Mouse (Mus musculus) G1E (cell line): ENCODE measurements around the gene Twistnb. TPM values are rescaled to one million over a fixed set of nuclear protein-coding genes. Genes with fewer than 3 reads are reported as not detected.

Experiments
- ATAC-seq: 2 replicates; pipeline ENCODE4 v1.8.0; 2016; ENCODE audit warnings: mild to moderate bottlenecking; ENCODE audit not compliant: insufficient number of reproducible peaks, poor library complexity, low FRiP score, severe bottlenecking; ENCODE audit errors: extremely low read depth
- DNase-seq: peaks from one replicate; pipeline ENCODE4 v3.0.0; 2012; ENCODE audit warnings: low spot score
- H3K27me3 ChIP-seq: 2 replicates; pipeline ENCODE4 v1.6.1; 2012; ENCODE audit warnings: mild to moderate bottlenecking, low read length, inconsistent platforms; ENCODE audit not compliant: insufficient read depth
- H3K36me3 ChIP-seq: replicated peaks from 2 replicates; pipeline ENCODE3; 2012; ENCODE audit warnings: mild to moderate bottlenecking, inconsistent platforms
- H3K4me1 ChIP-seq: 2 replicates; pipeline ENCODE4 v1.6.1; 2012; ENCODE audit warnings: low read depth, low read length, inconsistent platforms, mixed read lengths; ENCODE audit not compliant: insufficient read depth
- H3K4me3 ChIP-seq: 2 replicates; pipeline ENCODE4 v1.5.1; 2012; ENCODE audit warnings: low read depth, mild to moderate bottlenecking, inconsistent platforms, low read length, moderate library complexity, mixed read lengths
- H3K9me3 ChIP-seq: replicated peaks from 2 replicates; pipeline ENCODE4 v1.6.1; 2012; ENCODE audit warnings: inconsistent platforms
- CTCF ChIP-seq: IDR thresholded peaks from 2 replicates; pipeline ENCODE4 v1.5.1; 2012; ENCODE audit warnings: low read depth, low read length, inconsistent platforms, mixed read lengths
- GATA1 ChIP-seq: IDR thresholded peaks from 2 replicates; pipeline ENCODE4 v1.6.1; 2012; ENCODE audit warnings: borderline replicate concordance, low read length, inconsistent platforms, mixed read lengths
- GATA2 ChIP-seq: IDR thresholded peaks from 2 replicates; pipeline ENCODE4 v1.6.1; 2012; ENCODE audit warnings: low read depth, low read length, inconsistent platforms, borderline replicate concordance
- POLR2AphosphoS5 ChIP-seq: IDR thresholded peaks from 2 replicates; pipeline ENCODE4 v1.6.1; 2012; ENCODE audit warnings: low read depth, low read length, inconsistent platforms; ENCODE audit not compliant: insufficient replicate concordance
- TAL1 ChIP-seq: conservative IDR thresholded peaks from 2 replicates; pipeline ENCODE4 v1.6.1; 2012; ENCODE audit warnings: low read depth, low read length, inconsistent platforms, mixed read lengths
- polyA plus RNA-seq: library from polyadenylated mRNA; stranded (reverse); fragments of >175 nt; gene quantifications from 2 replicates; pipeline ENCODE4 v1.2.3, GENCODE M21; 2012
- total RNA-seq, 2 experiments: library from RNA; stranded (forward) in 1 of 2; stranded (reverse) in 1 of 2; fragments of 200-1000 nt in 1 of 2; fragments of >200 nt in 1 of 2; fragmentation: Nextera tagmentation in 1 of 2; gene quantifications; 2 replicates each; pipeline ENCODE4 v1.2.3; 2014 to 2017

The Twistnb gene
- total and polyA plus RNA-seq, 3 experiments: 11.5 to 95.0 (median 71.5) TPM

GRCm38 (mm10) chr12:33405398-33406026 is 23.9 kb upstream of the Twistnb start:
- H3K36me3 ChIP-seq: no peaks in the 10 kb centered on the region
- TF ChIP-seq TAL1 (no peak), GATA1 (no peak), POLR2AphosphoS5 (no peak)
- DNase-seq (no peak), ATAC-seq (no peak)
- H3K4me3 ChIP-seq: no peak overlapping the region
- no peaks in the 10 kb centered on the region for H3K4me1 ChIP-seq
- no peaks in the 10 kb centered on the region for H3K9me3 ChIP-seq
- H3K27me3 ChIP-seq: peaks cover 10% of the 10 kb centered on the region

GRCm38 (mm10) chr12:33411580-33412151 is 17.8 kb upstream of the Twistnb start:
- no peaks in the 10 kb centered on the region for H3K36me3 ChIP-seq
- H3K9me3 ChIP-seq: no peaks in the 10 kb centered on the region
- no peaks in the 10 kb centered on the region for H3K4me1 ChIP-seq
- no peak for DNase-seq
- no peak for ATAC-seq
- TF ChIP-seq TAL1: no peak
- TF ChIP-seq GATA1: no peak
- TF ChIP-seq GATA2: no peak
- TF ChIP-seq POLR2AphosphoS5: no peak
- no peak for TF ChIP-seq CTCF
- H3K27me3 ChIP-seq: no peaks in the 10 kb centered on the region
- H3K4me3 ChIP-seq: no peak overlapping the region

GRCm38 (mm10) chr12:33424329-33424728 is 5.1 kb upstream of the Twistnb start:
- no peak overlapping the region for H3K4me3 ChIP-seq
- no peak for ATAC-seq
- H3K4me1 ChIP-seq: peaks cover 6% of the 10 kb centered on the region

GRCm38 (mm10) chr12:33427293-33427692 is 2.1 kb upstream of the Twistnb start:
- peaks cover 14% of the 10 kb centered on the region for H3K4me1 ChIP-seq
- H3K36me3 ChIP-seq: no peaks in the 10 kb centered on the region
- peaks cover 20% of the 10 kb centered on the region for H3K27me3 ChIP-seq
- no peaks in the 10 kb centered on the region for H3K9me3 ChIP-seq
- TF ChIP-seq TAL1 (no peak), CTCF (no peak), POLR2AphosphoS5 (no peak), GATA1 (no peak), GATA2 (no peak)
- DNase-seq: no peak
- no peak for ATAC-seq
- no peak overlapping the region for H3K4me3 ChIP-seq

More at GRCm38 (mm10) chr12:33424329-33424728, 5.1 kb upstream of the Twistnb start:
- no peaks in the 10 kb centered on the region for H3K36me3 ChIP-seq
- DNase-seq: no peak
- no peaks in the 10 kb centered on the region for H3K9me3 ChIP-seq
- TF ChIP-seq TAL1 (no peak), GATA1 (no peak), POLR2AphosphoS5 (no peak), GATA2 (no peak), CTCF (no peak)
- H3K27me3 ChIP-seq: peaks cover 23% of the 10 kb centered on the region

GRCm38 (mm10) chr12:33427726-33428125 is 1.7 kb upstream of the Twistnb start:
- H3K4me3 ChIP-seq: no peak overlapping the region
- peaks cover 20% of the 10 kb centered on the region for H3K27me3 ChIP-seq
- peaks cover 15% of the 10 kb centered on the region for H3K4me1 ChIP-seq
- ATAC-seq (no peak), DNase-seq (no peak)
- H3K9me3 ChIP-seq: no peaks in the 10 kb centered on the region
- H3K36me3 ChIP-seq: no peaks in the 10 kb centered on the region
- no peak for TF ChIP-seq CTCF
- no peak for TF ChIP-seq TAL1
- no peak for TF ChIP-seq GATA1
- TF ChIP-seq GATA2: no peak
- TF ChIP-seq POLR2AphosphoS5: no peak

- no peak for TF ChIP-seq GATA2
- no peak for TF ChIP-seq CTCF
- TF ChIP-seq GATA1: no peak
- no peak for TF ChIP-seq TAL1
- no peak for TF ChIP-seq POLR2AphosphoS5
- ATAC-seq: peak; percentile 77
- peak; percentile 18 for DNase-seq
- Histone ChIP-seq H3K4me3 (peak overlapping the region; percentile 24; the same call in 1 of the 2 replicates), H3K36me3 (peaks cover 31% of the 10 kb centered on the region), H3K4me1 (peaks cover 28% of the 10 kb centered on the region), H3K9me3 (no peaks in the 10 kb centered on the region), H3K27me3 (no peaks in the 10 kb centered on the region)
Measured at GRCm38 (mm10) chr12:33433812-33434211, 4.4 kb downstream of the Twistnb start.
